Mouse (Mus musculus): Measurements from ENCODE around the gene Ifna11. TPM values are rescaled to one million over a fixed set of nuclear protein-coding genes. Genes with fewer than 3 reads are reported as not detected.

The Ifna11 gene
- total and polyA plus RNA-seq, 2 experiments from 2014 or later: not detected

DNA sequence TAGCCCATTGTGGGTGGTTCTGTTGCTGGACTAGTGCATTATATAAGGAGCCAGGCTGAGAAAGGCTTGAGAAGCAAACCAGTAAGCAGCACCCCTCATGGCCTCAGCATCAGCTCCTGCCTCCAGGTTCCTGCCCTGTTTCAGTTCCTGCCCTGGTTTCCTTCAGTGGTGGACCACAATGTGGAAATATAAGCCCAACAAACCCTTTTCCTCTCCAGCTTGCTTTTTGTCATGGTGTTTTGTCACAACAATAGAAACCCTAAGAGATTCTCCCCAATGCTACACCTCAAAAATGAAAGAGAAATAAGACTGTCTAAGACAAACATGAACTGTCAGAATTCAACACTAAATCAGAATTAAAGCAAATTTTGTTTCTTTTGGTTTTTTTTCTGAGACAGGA, 39.5 kb downstream of the Ifna11 start:
- no peak for TF ChIP-seq CTCF (IDR thresholded peaks at IDR 0.05)
- no peaks in the 10 kb centered on the region for H3K27me3 ChIP-seq (ENCODE audit: insufficient read depth, low read length)
- no peaks in the 10 kb centered on the region for H3K4me1 ChIP-seq (ENCODE audit: insufficient read depth, low read length)
- ATAC-seq (ENCODE audit: low FRiP score): no peak
- H3K9ac ChIP-seq (replicated peaks; ENCODE audit: low read length, poor library complexity, severe bottlenecking): no peak overlapping the region
- no peak overlapping the region for H3K4me3 ChIP-seq (ENCODE audit: low read depth, low read length)
- H3K4me2 ChIP-seq (ENCODE audit: low read depth, low read length, poor library complexity, severe bottlenecking): no peak overlapping the region
- no peak overlapping the region for H3K27ac ChIP-seq (ENCODE audit: low read depth, low read length)
- no peak for DNase-seq (ENCODE audit: low spot score)
- no peaks in the 10 kb centered on the region for H3K9me3 ChIP-seq (ENCODE audit: low read length)
- H3K36me3 ChIP-seq (ENCODE audit: insufficient read depth, low read length): no peaks in the 10 kb centered on the region

DNA sequence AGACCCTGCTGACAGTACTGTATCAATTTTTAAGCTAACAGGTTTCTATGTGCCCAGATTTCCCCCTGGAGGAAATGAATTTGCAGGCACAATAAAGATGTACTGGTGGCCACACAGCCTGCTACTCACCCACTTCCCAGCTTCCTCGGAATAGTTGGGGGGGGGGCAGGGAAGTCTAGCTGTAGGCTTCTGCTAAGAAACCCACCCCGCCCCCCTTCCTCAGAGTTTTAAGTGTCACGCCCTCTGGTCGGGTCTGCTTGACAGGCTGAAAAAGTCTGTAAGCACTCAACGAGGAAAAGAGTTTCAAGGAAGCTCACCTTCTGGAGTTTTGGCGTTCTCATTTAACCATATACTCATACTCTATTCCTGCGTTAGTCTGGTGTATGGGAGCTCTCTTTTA, 43.5 kb downstream of the Ifna11 start:
- no peaks in the 10 kb centered on the region for H3K4me1 ChIP-seq (ENCODE audit: insufficient read depth, low read length)
- H3K9me3 ChIP-seq (ENCODE audit: low read length): no peaks in the 10 kb centered on the region
- H3K4me3 ChIP-seq (ENCODE audit: low read depth, low read length): no peak overlapping the region
- H3K27me3 ChIP-seq (ENCODE audit: insufficient read depth, low read length): no peaks in the 10 kb centered on the region
- no peak for DNase-seq (ENCODE audit: low spot score)
- H3K4me2 ChIP-seq (ENCODE audit: low read depth, low read length, poor library complexity, severe bottlenecking): no peak overlapping the region
- H3K9ac ChIP-seq (replicated peaks; ENCODE audit: low read length, poor library complexity, severe bottlenecking): no peak overlapping the region
- no peaks in the 10 kb centered on the region for H3K36me3 ChIP-seq (ENCODE audit: insufficient read depth, low read length)
- ATAC-seq (ENCODE audit: low FRiP score): no peak
- H3K27ac ChIP-seq (ENCODE audit: low read depth, low read length): no peak overlapping the region
- WGBS: 4% methylated on average over 7 of the region's 7 CpGs
- no peak for TF ChIP-seq CTCF (IDR thresholded peaks at IDR 0.05)

DNA sequence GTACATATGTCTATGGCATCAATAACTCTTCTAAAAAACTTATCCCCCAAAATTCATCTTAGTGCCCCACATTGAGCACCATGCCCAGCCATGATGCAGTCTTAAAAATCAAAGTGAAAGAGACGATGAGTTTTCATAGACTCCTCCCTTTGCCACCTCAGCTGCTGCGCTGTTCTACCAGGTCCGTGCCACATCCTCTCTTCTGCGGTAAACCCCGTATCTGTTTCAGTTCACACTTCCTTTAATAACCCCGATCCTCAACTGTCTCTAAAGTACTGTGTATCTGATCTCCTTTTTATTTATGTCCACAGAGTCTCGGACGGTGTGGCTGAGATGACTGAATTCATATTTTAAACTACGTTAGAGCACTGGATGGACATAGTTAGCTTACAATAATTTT, 44.8 kb downstream of the Ifna11 start:
- WGBS: 73% methylated on average over 9 of the region's 9 CpGs
- H3K36me3 ChIP-seq (ENCODE audit: insufficient read depth, low read length): no peaks in the 10 kb centered on the region
- DNase-seq (ENCODE audit: low spot score): no peak
- H3K27ac ChIP-seq (ENCODE audit: low read depth, low read length): no peak overlapping the region
- ATAC-seq (ENCODE audit: low FRiP score): no peak
- no peaks in the 10 kb centered on the region for H3K9me3 ChIP-seq (ENCODE audit: low read length)
- H3K9ac ChIP-seq (replicated peaks; ENCODE audit: low read length, poor library complexity, severe bottlenecking): no peak overlapping the region
- H3K4me1 ChIP-seq (ENCODE audit: insufficient read depth, low read length): no peaks in the 10 kb centered on the region
- H3K4me2 ChIP-seq (ENCODE audit: low read depth, low read length, poor library complexity, severe bottlenecking): no peak overlapping the region
- no peak for TF ChIP-seq CTCF (IDR thresholded peaks at IDR 0.05)
- H3K4me3 ChIP-seq (ENCODE audit: low read depth, low read length): no peak overlapping the region
- no peaks in the 10 kb centered on the region for H3K27me3 ChIP-seq (ENCODE audit: insufficient read depth, low read length)

DNA sequence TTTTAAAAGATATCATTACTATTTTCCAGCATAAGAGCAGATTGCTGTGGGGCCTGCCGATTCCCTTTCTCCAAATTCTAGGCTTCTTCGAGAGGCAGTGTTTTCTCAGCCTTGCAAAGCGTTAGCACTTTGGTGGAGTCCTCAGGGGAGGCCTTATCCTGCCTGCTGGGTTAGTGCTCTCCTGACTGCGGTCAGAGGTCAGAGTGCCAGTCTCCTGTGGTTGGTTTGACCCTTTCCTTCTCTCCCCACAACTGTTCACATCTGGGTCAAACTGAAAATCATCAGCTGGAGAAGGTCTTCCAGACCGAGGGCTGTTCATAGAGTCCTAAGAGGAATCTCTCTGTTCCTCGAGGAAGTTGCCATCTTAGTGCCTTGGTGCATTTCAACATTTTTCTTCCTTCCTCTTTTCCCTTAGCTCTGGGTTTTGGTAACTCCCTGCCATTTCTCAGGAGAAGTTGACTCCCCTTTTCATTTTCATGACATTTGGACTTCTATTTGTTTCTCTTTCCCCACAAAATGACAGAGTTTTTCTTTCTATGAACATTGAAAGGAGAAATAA, 45.3 kb downstream of the Ifna11 start:
- no peak for TF ChIP-seq CTCF (IDR thresholded peaks at IDR 0.05)
- no peak overlapping the region for H3K4me2 ChIP-seq (ENCODE audit: low read depth, low read length, poor library complexity, severe bottlenecking)
- ATAC-seq (ENCODE audit: low FRiP score) (no peak), DNase-seq (ENCODE audit: low spot score) (no peak)
- H3K4me3 ChIP-seq (ENCODE audit: low read depth, low read length): no peak overlapping the region
- WGBS: 70% methylated on average over 6 of the region's 6 CpGs
- H3K36me3 ChIP-seq (ENCODE audit: insufficient read depth, low read length): no peaks in the 10 kb centered on the region
- no peaks in the 10 kb centered on the region for H3K9me3 ChIP-seq (ENCODE audit: low read length)
- H3K4me1 ChIP-seq (ENCODE audit: insufficient read depth, low read length): no peaks in the 10 kb centered on the region
- H3K27ac ChIP-seq (ENCODE audit: low read depth, low read length): no peak overlapping the region
- H3K9ac ChIP-seq (replicated peaks; ENCODE audit: low read length, poor library complexity, severe bottlenecking): no peak overlapping the region
- H3K27me3 ChIP-seq (ENCODE audit: insufficient read depth, low read length): no peaks in the 10 kb centered on the region

DNA sequence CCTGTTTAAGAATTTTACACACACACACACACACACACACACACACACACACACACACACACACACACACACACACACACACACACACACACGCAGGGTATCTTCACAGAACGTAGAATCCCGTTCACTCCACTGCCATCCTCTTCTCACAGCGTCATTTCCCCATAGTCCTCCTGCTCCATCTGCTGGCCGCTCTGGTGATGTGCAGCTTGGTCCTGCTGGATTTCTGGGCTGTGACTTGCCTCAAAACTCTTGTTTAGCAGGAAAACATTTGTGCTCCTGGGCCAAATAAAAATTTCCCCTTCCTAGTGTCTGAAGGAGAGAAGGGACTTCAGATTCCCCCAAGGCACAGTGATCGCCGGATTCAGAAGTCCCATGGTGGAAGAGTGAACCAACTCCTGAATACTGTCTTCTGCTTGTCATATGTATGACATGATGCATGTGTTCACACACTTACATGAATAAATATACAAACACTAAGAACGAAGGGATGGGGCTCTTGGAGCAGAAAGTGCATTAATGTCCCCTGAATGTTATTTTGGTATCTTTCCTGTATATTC, 47.7 kb downstream of the Ifna11 start:
- H3K9me3 ChIP-seq (ENCODE audit: low read length): no peaks in the 10 kb centered on the region
- ATAC-seq (ENCODE audit: low FRiP score): peak; percentile 74

DNA sequence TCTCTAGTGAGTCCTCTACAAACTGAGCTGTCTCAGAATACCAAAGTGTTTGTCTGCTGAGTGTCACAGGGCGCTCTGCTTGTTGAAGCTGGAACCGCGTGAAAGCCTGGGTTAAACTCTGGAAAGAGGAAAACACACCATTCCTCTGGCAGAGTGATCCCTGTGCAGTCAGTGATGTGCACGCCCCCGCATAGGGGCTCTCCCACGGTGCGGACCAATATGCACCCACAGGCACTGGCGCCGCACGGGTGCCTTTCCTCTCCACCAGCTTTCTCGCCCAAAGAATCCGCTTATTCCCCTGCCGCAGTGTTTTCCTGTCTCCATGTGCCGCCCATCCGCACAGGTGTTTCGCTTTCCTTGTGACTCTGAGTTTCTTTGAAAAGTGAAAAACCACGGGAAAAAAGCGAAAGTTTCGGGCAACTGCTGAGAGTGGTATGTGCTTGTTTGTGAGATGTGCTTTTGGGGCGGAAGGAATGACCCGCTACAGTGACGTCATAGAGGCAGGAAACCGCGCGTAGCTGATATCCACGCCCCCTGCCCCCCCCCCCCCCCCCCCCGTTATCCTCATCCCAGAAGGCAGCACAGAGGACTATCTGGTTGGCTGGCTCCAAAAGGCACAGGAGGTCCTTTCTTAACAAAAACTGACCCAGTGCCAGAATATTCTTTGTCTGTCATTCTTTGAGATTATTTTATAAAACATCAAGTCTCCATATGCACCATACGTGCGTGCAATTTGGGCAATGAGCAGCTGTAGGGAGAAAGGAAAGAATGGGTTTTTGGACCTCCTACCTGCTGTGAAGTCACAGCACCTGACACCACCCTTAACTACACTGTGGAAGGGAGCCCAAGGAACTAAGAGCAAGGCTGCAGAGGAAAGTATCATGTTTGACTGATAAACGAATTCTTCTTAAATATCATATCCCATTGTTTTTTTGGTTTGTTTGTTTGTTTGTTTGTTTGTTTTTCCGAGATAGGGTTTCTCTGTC, 48.5 kb downstream of the Ifna11 start:
- peak overlapping the region; percentile 96 for H3K4me2 ChIP-seq (ENCODE audit: low read depth, low read length, poor library complexity, severe bottlenecking)
- ATAC-seq (ENCODE audit: low FRiP score): peak; percentile 52
- no peaks in the 10 kb centered on the region for H3K36me3 ChIP-seq (ENCODE audit: insufficient read depth, low read length)
- peak; percentile 46 for DNase-seq (ENCODE audit: low spot score)
- no peak overlapping the region for H3K27ac ChIP-seq (ENCODE audit: low read depth, low read length)
- no peak for TF ChIP-seq CTCF (IDR thresholded peaks at IDR 0.05)
- H3K9me3 ChIP-seq (ENCODE audit: low read length): no peaks in the 10 kb centered on the region
- no peaks in the 10 kb centered on the region for H3K27me3 ChIP-seq (ENCODE audit: insufficient read depth, low read length)
- WGBS: 7% methylated on average over 31 of the region's 31 CpGs
- H3K4me1 ChIP-seq (ENCODE audit: insufficient read depth, low read length): no peaks in the 10 kb centered on the region
- peak overlapping the region; percentile 52; the same call in 1 of the 2 replicates for H3K9ac ChIP-seq (replicated peaks; ENCODE audit: low read length, poor library complexity, severe bottlenecking)
- peak overlapping the region; percentile 45 for H3K4me3 ChIP-seq (ENCODE audit: low read depth, low read length)

More for the DNA sequence above, 47.7 kb downstream of the Ifna11 start:
- Histone ChIP-seq H3K4me3 (ENCODE audit: low read depth, low read length) (peak overlapping the region; percentile 45; the same call in 1 of the 2 replicates), H3K27ac (ENCODE audit: low read depth, low read length) (no peak overlapping the region), H3K9ac (replicated peaks; ENCODE audit: low read length, poor library complexity, severe bottlenecking) (no peak overlapping the region), H3K36me3 (ENCODE audit: insufficient read depth, low read length) (no peaks in the 10 kb centered on the region), H3K4me2 (ENCODE audit: low read depth, low read length, poor library complexity, severe bottlenecking) (peak overlapping the region; percentile 96), H3K27me3 (ENCODE audit: insufficient read depth, low read length) (no peaks in the 10 kb centered on the region), H3K4me1 (ENCODE audit: insufficient read depth, low read length) (no peaks in the 10 kb centered on the region)
- peak; percentile 96 for TF ChIP-seq CTCF (IDR thresholded peaks at IDR 0.05)
- DNase-seq (ENCODE audit: low spot score): peak; percentile 78
- WGBS: 1% methylated on average over 8 of the region's 8 CpGs

Other genes starting within 250 kb of the Ifna11 start
- gene Ifna14, start 248.2 kb upstream of the Ifna11 start, total RNA-seq (2014; rRNA removed): not detected in 2 replicates
- gene Ifna14, start 248.2 kb upstream of the Ifna11 start, polyA plus RNA-seq (2015; fragmentation: Nextera tagmentation; extraction: Ambion mirVana): not detected in 2 replicates
- gene Ifna9, start 227.6 kb upstream of the Ifna11 start, total RNA-seq (2014; rRNA removed): not detected in 2 replicates
- not detected in 2 replicates for gene Ifna9, start 227.6 kb upstream of the Ifna11 start, polyA plus RNA-seq (2015; fragmentation: Nextera tagmentation; extraction: Ambion mirVana)
- not detected in 2 replicates for gene Ifna12, start 216.6 kb upstream of the Ifna11 start, total RNA-seq (2014; rRNA removed)
- gene Ifna12, start 216.6 kb upstream of the Ifna11 start, polyA plus RNA-seq (2015; fragmentation: Nextera tagmentation; extraction: Ambion mirVana): not detected in 2 replicates
- not detected in 2 replicates for gene C87499, start 185.5 kb upstream of the Ifna11 start, total RNA-seq (2014; rRNA removed)
- not detected in 2 replicates for gene C87499, start 185.5 kb upstream of the Ifna11 start, polyA plus RNA-seq (2015; fragmentation: Nextera tagmentation; extraction: Ambion mirVana)
- not detected in 2 replicates for gene Ifna13, start 175.5 kb upstream of the Ifna11 start, total RNA-seq (2014; rRNA removed)
- not detected in 2 replicates for gene Ifna13, start 175.5 kb upstream of the Ifna11 start, polyA plus RNA-seq (2015; fragmentation: Nextera tagmentation; extraction: Ambion mirVana)
- not detected in 2 replicates for gene Ifna16, start 143.0 kb upstream of the Ifna11 start, total RNA-seq (2014; rRNA removed)
- gene Ifna16, start 143.0 kb upstream of the Ifna11 start, polyA plus RNA-seq (2015; fragmentation: Nextera tagmentation; extraction: Ambion mirVana): not detected in 2 replicates
- not detected in 2 replicates for gene Ifna2, start 136.0 kb upstream of the Ifna11 start, total RNA-seq (2014; rRNA removed)
- gene Ifna2, start 136.0 kb upstream of the Ifna11 start, polyA plus RNA-seq (2015; fragmentation: Nextera tagmentation; extraction: Ambion mirVana): not detected in 2 replicates
- gene Ifnab, start 128.6 kb upstream of the Ifna11 start, total RNA-seq (2014; rRNA removed): not detected in 2 replicates
- gene Ifnab, start 128.6 kb upstream of the Ifna11 start, polyA plus RNA-seq (2015; fragmentation: Nextera tagmentation; extraction: Ambion mirVana): not detected in 2 replicates
- gene Gm26566, start 98.2 kb upstream of the Ifna11 start, total RNA-seq (2014; rRNA removed): 0.71 TPM in 1 of 2 replicates, not detected in the other
- gene Gm26566, start 98.2 kb upstream of the Ifna11 start, polyA plus RNA-seq (2015; fragmentation: Nextera tagmentation; extraction: Ambion mirVana): 0.49 and 1.3 TPM in 2 replicates
- gene Klhl9, start 97.5 kb upstream of the Ifna11 start, total RNA-seq (2014; rRNA removed): 148 and 172 TPM in 2 replicates
- 77.6 and 82.5 TPM in 2 replicates for gene Klhl9, start 97.5 kb upstream of the Ifna11 start, polyA plus RNA-seq (2015; fragmentation: Nextera tagmentation; extraction: Ambion mirVana)
- gene Gm13271, start 65.1 kb upstream of the Ifna11 start, total RNA-seq (2014; rRNA removed): not detected in 2 replicates
- not detected in 2 replicates for gene Gm13271, start 65.1 kb upstream of the Ifna11 start, polyA plus RNA-seq (2015; fragmentation: Nextera tagmentation; extraction: Ambion mirVana)
- not detected in 2 replicates for gene Gm13283, start 59.8 kb upstream of the Ifna11 start, total RNA-seq (2014; rRNA removed)
- gene Gm13283, start 59.8 kb upstream of the Ifna11 start, polyA plus RNA-seq (2015; fragmentation: Nextera tagmentation; extraction: Ambion mirVana): not detected in 2 replicates
- gene Gm13290, start 46.1 kb upstream of the Ifna11 start, total RNA-seq (2014; rRNA removed): not detected in 2 replicates
- gene Gm13290, start 46.1 kb upstream of the Ifna11 start, polyA plus RNA-seq (2015; fragmentation: Nextera tagmentation; extraction: Ambion mirVana): not detected in 2 replicates
- gene Gm13289, start 43.0 kb upstream of the Ifna11 start, total RNA-seq (2014; rRNA removed): not detected in 2 replicates
- not detected in 2 replicates for gene Gm13289, start 43.0 kb upstream of the Ifna11 start, polyA plus RNA-seq (2015; fragmentation: Nextera tagmentation; extraction: Ambion mirVana)
- not detected in 2 replicates for gene Gm13272, start 40.1 kb upstream of the Ifna11 start, total RNA-seq (2014; rRNA removed)
- gene Gm13272, start 40.1 kb upstream of the Ifna11 start, polyA plus RNA-seq (2015; fragmentation: Nextera tagmentation; extraction: Ambion mirVana): not detected in 2 replicates
- not detected in 2 replicates for gene Ifnz, start 37.8 kb upstream of the Ifna11 start, total RNA-seq (2014; rRNA removed)
- not detected in 2 replicates for gene Ifnz, start 37.8 kb upstream of the Ifna11 start, polyA plus RNA-seq (2015; fragmentation: Nextera tagmentation; extraction: Ambion mirVana)
- gene Gm13276, start 34.2 kb upstream of the Ifna11 start, total RNA-seq (2014; rRNA removed): not detected in 2 replicates
- gene Gm13276, start 34.2 kb upstream of the Ifna11 start, polyA plus RNA-seq (2015; fragmentation: Nextera tagmentation; extraction: Ambion mirVana): not detected in 2 replicates
- not detected in 2 replicates for gene Gm13277, start 31.3 kb upstream of the Ifna11 start, total RNA-seq (2014; rRNA removed)
- not detected in 2 replicates for gene Gm13277, start 31.3 kb upstream of the Ifna11 start, polyA plus RNA-seq (2015; fragmentation: Nextera tagmentation; extraction: Ambion mirVana)
- gene Gm13278, start 28.4 kb upstream of the Ifna11 start, total RNA-seq (2014; rRNA removed): not detected in 2 replicates
- gene Gm13278, start 28.4 kb upstream of the Ifna11 start, polyA plus RNA-seq (2015; fragmentation: Nextera tagmentation; extraction: Ambion mirVana): not detected in 2 replicates
- gene Gm13275, start 25.5 kb upstream of the Ifna11 start, total RNA-seq (2014; rRNA removed): not detected in 2 replicates
- gene Gm13275, start 25.5 kb upstream of the Ifna11 start, polyA plus RNA-seq (2015; fragmentation: Nextera tagmentation; extraction: Ambion mirVana): not detected in 2 replicates
- not detected in 2 replicates for gene Gm13279, start 22.6 kb upstream of the Ifna11 start, total RNA-seq (2014; rRNA removed)
- gene Gm13279, start 22.6 kb upstream of the Ifna11 start, polyA plus RNA-seq (2015; fragmentation: Nextera tagmentation; extraction: Ambion mirVana): not detected in 2 replicates
- gene Gm13285, start 20.3 kb upstream of the Ifna11 start, total RNA-seq (2014; rRNA removed): not detected in 2 replicates
- not detected in 2 replicates for gene Gm13285, start 20.3 kb upstream of the Ifna11 start, polyA plus RNA-seq (2015; fragmentation: Nextera tagmentation; extraction: Ambion mirVana)
- not detected in 2 replicates for gene Gm13287, start 16.7 kb upstream of the Ifna11 start, total RNA-seq (2014; rRNA removed)
- not detected in 2 replicates for gene Gm13287, start 16.7 kb upstream of the Ifna11 start, polyA plus RNA-seq (2015; fragmentation: Nextera tagmentation; extraction: Ambion mirVana)
- gene Gm13288, start 14.4 kb upstream of the Ifna11 start, total RNA-seq (2014; rRNA removed): not detected in 2 replicates
- gene Gm13288, start 14.4 kb upstream of the Ifna11 start, polyA plus RNA-seq (2015; fragmentation: Nextera tagmentation; extraction: Ambion mirVana): not detected in 2 replicates
- gene Ifna7, start 3.7 kb upstream of the Ifna11 start, total RNA-seq (2014; rRNA removed): not detected in 2 replicates
- not detected in 2 replicates for gene Ifna7, start 3.7 kb upstream of the Ifna11 start, polyA plus RNA-seq (2015; fragmentation: Nextera tagmentation; extraction: Ambion mirVana)
- gene Ifna6, start 7.5 kb downstream of the Ifna11 start, total RNA-seq (2014; rRNA removed): not detected in 2 replicates
- gene Ifna6, start 7.5 kb downstream of the Ifna11 start, polyA plus RNA-seq (2015; fragmentation: Nextera tagmentation; extraction: Ambion mirVana): not detected in 2 replicates
- not detected in 2 replicates for gene Ifna5, start 15.6 kb downstream of the Ifna11 start, total RNA-seq (2014; rRNA removed)
- gene Ifna5, start 15.6 kb downstream of the Ifna11 start, polyA plus RNA-seq (2015; fragmentation: Nextera tagmentation; extraction: Ambion mirVana): not detected in 2 replicates
- not detected in 2 replicates for gene Ifna4, start 21.9 kb downstream of the Ifna11 start, total RNA-seq (2014; rRNA removed)
- gene Ifna4, start 21.9 kb downstream of the Ifna11 start, polyA plus RNA-seq (2015; fragmentation: Nextera tagmentation; extraction: Ambion mirVana): not detected in 2 replicates
- not detected in 2 replicates for gene Ifna1, start 30.1 kb downstream of the Ifna11 start, total RNA-seq (2014; rRNA removed)
- gene Ifna1, start 30.1 kb downstream of the Ifna11 start, polyA plus RNA-seq (2015; fragmentation: Nextera tagmentation; extraction: Ambion mirVana): not detected in 2 replicates
- not detected in 2 replicates for gene Ifne, start 60.2 kb downstream of the Ifna11 start, total RNA-seq (2014; rRNA removed)
- gene Ifne, start 60.2 kb downstream of the Ifna11 start, polyA plus RNA-seq (2015; fragmentation: Nextera tagmentation; extraction: Ambion mirVana): not detected in 2 replicates

Measured in midbrain, postnatal 0 days (tissue).